Mouse (Mus musculus) liver, adult 2 months (tissue): ENCODE data around the gene Pfpl. TPM values are rescaled to one million over a fixed set of nuclear protein-coding genes. Genes with fewer than 3 reads are reported as not detected.

Source experiments
- DNase-seq: peaks from one replicate; pipeline ENCODE4 v3.0.0-alpha.2; 2011; ENCODE audit warnings: low read depth, low spot score; ENCODE audit errors: extremely low read depth
- H3K27ac ChIP-seq: fragments of 200-500 bp; replicated peaks from 2 replicates; pipeline ENCODE4 v1.5.1; 2012; ENCODE audit warnings: low read depth, mild to moderate bottlenecking, control low read depth, inconsistent platforms, low read length; ENCODE audit not compliant: insufficient read depth
- H3K27me3 ChIP-seq: fragments of 200-500 bp; 2 replicates; pipeline ENCODE4 v1.6.1; 2012; ENCODE audit warnings: mild to moderate bottlenecking, moderate library complexity, low read length, inconsistent platforms; ENCODE audit not compliant: control insufficient read depth, insufficient read depth
- H3K36me3 ChIP-seq: fragments of 200-500 bp; 2 replicates; pipeline ENCODE4 v1.6.1; 2012; ENCODE audit warnings: low read length, inconsistent platforms; ENCODE audit not compliant: control insufficient read depth, insufficient read depth
- H3K4me1 ChIP-seq: fragments of 200-500 bp; 2 replicates; pipeline ENCODE4 v1.6.1; 2011; ENCODE audit warnings: low read length; ENCODE audit not compliant: control insufficient read depth, insufficient read depth
- H3K4me3 ChIP-seq: fragments of 200-500 bp; 2 replicates; pipeline ENCODE4 v1.5.1; 2011; ENCODE audit warnings: low read depth, mild to moderate bottlenecking, control low read depth, low read length, moderate library complexity; ENCODE audit not compliant: insufficient read depth
- H3K79me2 ChIP-seq: fragments of 200-500 bp; 2 replicates; pipeline ENCODE4 v1.6.1; 2012; ENCODE audit warnings: inconsistent platforms, mild to moderate bottlenecking, low read length, moderate library complexity; ENCODE audit not compliant: control insufficient read depth, insufficient read depth
- H3K9ac ChIP-seq: fragments of 200-500 bp; 2 replicates; pipeline ENCODE4 v1.6.1; 2012; ENCODE audit warnings: low read depth, mild to moderate bottlenecking, control low read depth, inconsistent platforms, low read length
- CTCF ChIP-seq: fragments of 200-500 bp; IDR thresholded peaks from 2 replicates; pipeline ENCODE4 v1.5.1; 2011; ENCODE audit warnings: low read depth, low read length, control low read depth
- POLR2A ChIP-seq: fragments of 200-500 bp; IDR thresholded peaks from 2 replicates; pipeline ENCODE4 v1.6.1; 2011; ENCODE audit warnings: low read length, control low read depth; ENCODE audit not compliant: insufficient read depth; ENCODE audit errors: extremely low read depth
- WGBS: fragments of 180-500 bp; shearing (Covaris S2); methylation state at CpG from one replicate; pipeline ENCODE4 v1.1.7; 2018; 5-methylcytosine and 5-hydroxymethylcytosine counted together
- polyA plus RNA-seq: library from polyadenylated mRNA; depleted of rRNA; stranded (reverse); fragments of >200 nt; gene quantifications from 2 replicates; pipeline ENCODE4 v1.2.3, GENCODE M21; 2012
- total RNA-seq: library from RNA; depleted of rRNA; stranded (reverse); fragments of >200 nt; gene quantifications from 2 replicates; pipeline ENCODE4 v1.2.3, GENCODE M21; 2014

Pfpl gene
- total and polyA plus RNA-seq, 2 experiments, result not detected

- Histone ChIP-seq H3K27ac (no peak overlapping the region), H3K79me2 (no peaks in the 10 kb centered on the region), H3K4me1 (peaks cover 7% of the 10 kb centered on the region; the same call in 1 of the 2 replicates), H3K9ac (no peak overlapping the region), H3K4me3 (no peak overlapping the region), H3K36me3 (no peaks in the 10 kb centered on the region), H3K27me3 (no peaks in the 10 kb centered on the region)
- TF ChIP-seq POLR2A (no peak), CTCF (no peak)
- DNase-seq, result no peak
- 91% methylated on average over 10 of the region's 10 CpGs for WGBS
Measured at GRCm38 (mm10) chr19:12465530-12466144, 37.9 kb downstream of the Pfpl start.

- TF ChIP-seq CTCF (peak; percentile 80), POLR2A (no peak)
- H3K4me1 ChIP-seq, result peaks cover 7% of the 10 kb centered on the region; the same call in 1 of the 2 replicates
- WGBS, result 21% methylated on average over 7 of the region's 7 CpGs
- no peaks in the 10 kb centered on the region for H3K36me3 ChIP-seq
- no peak overlapping the region for H3K27ac ChIP-seq
- no peaks in the 10 kb centered on the region for H3K27me3 ChIP-seq
- no peaks in the 10 kb centered on the region for H3K79me2 ChIP-seq
- DNase-seq, result peak; percentile 66
- no peak overlapping the region for H3K9ac ChIP-seq
- no peak overlapping the region for H3K4me3 ChIP-seq
Measured at GRCm38 (mm10) chr19:12466204-12466603, 38.5 kb downstream of the Pfpl start.

GRCm38 (mm10) chr19:12467436-12467835 lies 39.7 kb downstream of the Pfpl start:
- no peaks in the 10 kb centered on the region for H3K27me3 ChIP-seq
- peak; percentile 39; the same call in 1 of the 2 replicates for TF ChIP-seq CTCF
- no peak for TF ChIP-seq POLR2A
- no peak overlapping the region for H3K4me3 ChIP-seq
- H3K9ac ChIP-seq, result no peak overlapping the region
- H3K79me2 ChIP-seq, result no peaks in the 10 kb centered on the region
- WGBS, result 85% methylated on average over 5 of the region's 5 CpGs
- H3K36me3 ChIP-seq, result no peaks in the 10 kb centered on the region
- no peak overlapping the region for H3K27ac ChIP-seq
- DNase-seq, result peak; percentile 42
- peaks cover 7% of the 10 kb centered on the region; the same call in 1 of the 2 replicates for H3K4me1 ChIP-seq

- peak; percentile 34 for DNase-seq
- TF ChIP-seq CTCF, result no peak
- no peak for TF ChIP-seq POLR2A
Measured at GRCm38 (mm10) chr19:12471866-12472265, 44.2 kb downstream of the Pfpl start.

GRCm38 (mm10) chr19:12472381-12472976 lies 44.8 kb downstream of the Pfpl start:
- TF ChIP-seq POLR2A (no peak), CTCF (no peak)
- Histone ChIP-seq H3K36me3 (no peaks in the 10 kb centered on the region), H3K4me1 (peaks cover 1% of the 10 kb centered on the region; the same call in 1 of the 2 replicates), H3K79me2 (no peaks in the 10 kb centered on the region), H3K27ac (no peak overlapping the region), H3K9ac (no peak overlapping the region), H3K27me3 (no peaks in the 10 kb centered on the region), H3K4me3 (no peak overlapping the region)
- no peak for DNase-seq
- WGBS, result 82% methylated on average over 5 of the region's 5 CpGs

More at GRCm38 (mm10) chr19:12471866-12472265, 44.2 kb downstream of the Pfpl start:
- no peaks in the 10 kb centered on the region for H3K36me3 ChIP-seq
- no peak overlapping the region for H3K4me3 ChIP-seq
- H3K27ac ChIP-seq, result no peak overlapping the region
- H3K9ac ChIP-seq, result no peak overlapping the region
- WGBS, result 59% methylated on average over 3 of the region's 3 CpGs
- peaks cover 1% of the 10 kb centered on the region; the same call in 1 of the 2 replicates for H3K4me1 ChIP-seq
- H3K27me3 ChIP-seq, result no peaks in the 10 kb centered on the region
- no peaks in the 10 kb centered on the region for H3K79me2 ChIP-seq

GRCm38 (mm10) chr19:12473201-12473641 lies 45.5 kb downstream of the Pfpl start:
- Histone ChIP-seq H3K4me3 (no peak overlapping the region), H3K36me3 (0 out of 2 replicates have a peak, but pooled peaks cover 2% of the 10 kb centered on the region), H3K79me2 (no peaks in the 10 kb centered on the region), H3K27me3 (no peaks in the 10 kb centered on the region), H3K9ac (no peak overlapping the region), H3K27ac (no peak overlapping the region), H3K4me1 (peaks cover 1% of the 10 kb centered on the region; the same call in 1 of the 2 replicates)
- 86% methylated on average over 4 of the region's 4 CpGs for WGBS
- TF ChIP-seq CTCF, result no peak
- no peak for TF ChIP-seq POLR2A
- DNase-seq, result no peak
